Mouse (Mus musculus): ENCODE data around the gene Arrdc4. TPM values are rescaled to one million over a fixed set of nuclear protein-coding genes. Genes with fewer than 3 reads are reported as not detected.

The Arrdc4 gene
- polyA plus RNA-seq, 1 experiment from 2014 or later, result 30.5 TPM

- peak overlapping the region; percentile 59 for H3K4me3 ChIP-seq (replicated peaks; ENCODE audit: low read length)
- 18% methylated on average over 8 of the region's 8 CpGs for WGBS
- no peak for ATAC-seq (ENCODE audit: low FRiP score)
Observed at GRCm38 (mm10) chr7:68748361-68748760, 680 bp downstream of the Arrdc4 start.

GRCm38 (mm10) chr7:68744616-68745015 is 4.4 kb downstream of the Arrdc4 start:
- no peak overlapping the region for H3K4me3 ChIP-seq (replicated peaks; ENCODE audit: low read length)
- H3K27ac ChIP-seq, result no peak overlapping the region
- H3K9me3 ChIP-seq (ENCODE audit: control insufficient read depth, low read length), result no peaks in the 10 kb centered on the region
- 72% methylated on average over 9 of the region's 9 CpGs for WGBS
- DNase-seq (ENCODE audit: low spot score) (no peak), ATAC-seq (ENCODE audit: low FRiP score) (no peak)
- H3K4me2 ChIP-seq (replicated peaks), result no peak overlapping the region
- H3K9ac ChIP-seq, result no peak overlapping the region
- H3K4me1 ChIP-seq (replicated peaks; ENCODE audit: control insufficient read depth, insufficient read depth, low read length), result peaks cover 19% of the 10 kb centered on the region
- peaks cover 49% of the 10 kb centered on the region for H3K36me3 ChIP-seq (replicated peaks; ENCODE audit: control insufficient read depth, insufficient read depth)
- no peaks in the 10 kb centered on the region for H3K27me3 ChIP-seq (ENCODE audit: control insufficient read depth, insufficient read depth, low read length)

More at GRCm38 (mm10) chr7:68748361-68748760, 680 bp downstream of the Arrdc4 start:
- DNase-seq (ENCODE audit: low spot score), result peak; percentile 49
- H3K4me1 ChIP-seq (replicated peaks; ENCODE audit: control insufficient read depth, insufficient read depth, low read length), result peaks cover 23% of the 10 kb centered on the region
- peaks cover 13% of the 10 kb centered on the region for H3K36me3 ChIP-seq (replicated peaks; ENCODE audit: control insufficient read depth, insufficient read depth)
- no peaks in the 10 kb centered on the region for H3K9me3 ChIP-seq (ENCODE audit: control insufficient read depth, low read length)
- peak overlapping the region; percentile 49; the same call in 1 of the 2 replicates for H3K27ac ChIP-seq
- H3K27me3 ChIP-seq (ENCODE audit: control insufficient read depth, insufficient read depth, low read length), result no peaks in the 10 kb centered on the region
- H3K9ac ChIP-seq, result peak overlapping the region; percentile 71
- peak overlapping the region; percentile 64 for H3K4me2 ChIP-seq (replicated peaks)

DNA sequence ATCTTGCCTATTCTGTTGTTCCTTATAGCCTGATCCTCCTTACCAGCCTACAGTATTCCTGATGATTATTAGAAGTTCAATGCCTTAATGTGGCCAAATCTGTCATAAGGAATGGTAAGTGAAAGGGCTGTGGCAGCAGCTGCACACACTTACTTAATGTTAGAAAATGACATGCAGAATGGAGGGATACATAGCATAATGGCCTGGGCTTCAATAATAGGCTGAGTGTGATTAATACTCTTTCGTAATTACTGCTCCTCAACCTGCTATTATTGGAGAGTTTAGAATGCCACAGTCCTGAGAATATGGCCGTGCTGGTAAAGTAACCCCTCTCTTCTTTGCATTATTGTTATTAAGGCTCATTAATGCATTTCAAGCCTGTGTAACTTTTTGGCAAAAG is 4.8 kb downstream of the Arrdc4 start:
- H3K36me3 ChIP-seq (replicated peaks; ENCODE audit: control insufficient read depth, insufficient read depth), result peaks cover 54% of the 10 kb centered on the region
- DNase-seq (ENCODE audit: low spot score) (no peak), ATAC-seq (ENCODE audit: low FRiP score) (no peak)
- 68% methylated on average over 2 of the region's 2 CpGs for WGBS
- no peaks in the 10 kb centered on the region for H3K27me3 ChIP-seq (ENCODE audit: control insufficient read depth, insufficient read depth, low read length)
- H3K4me1 ChIP-seq (replicated peaks; ENCODE audit: control insufficient read depth, insufficient read depth, low read length), result peaks cover 18% of the 10 kb centered on the region
- no peak overlapping the region for H3K4me2 ChIP-seq (replicated peaks)
- no peaks in the 10 kb centered on the region for H3K9me3 ChIP-seq (ENCODE audit: control insufficient read depth, low read length)
- no peak overlapping the region for H3K27ac ChIP-seq
- H3K4me3 ChIP-seq (replicated peaks; ENCODE audit: low read length), result no peak overlapping the region
- H3K9ac ChIP-seq, result no peak overlapping the region

DNA sequence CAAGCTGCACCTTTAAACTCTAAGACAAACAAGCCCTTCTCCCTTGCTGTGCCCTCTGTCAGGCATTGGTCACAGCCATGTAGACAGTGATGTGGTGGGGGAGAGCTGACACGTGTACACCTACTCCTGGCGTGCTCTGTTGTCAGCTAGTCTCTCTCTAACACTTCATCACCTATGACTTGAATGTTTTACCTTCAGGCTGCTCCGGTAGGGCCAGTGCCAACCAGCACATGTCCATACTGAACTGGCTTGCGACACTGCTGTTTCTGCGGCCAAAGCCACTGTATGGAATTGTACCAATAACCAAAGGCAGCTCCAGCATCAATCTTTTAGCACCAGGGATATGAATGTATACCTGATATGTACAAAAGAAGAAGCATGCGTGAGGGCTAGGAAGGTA is 8.3 kb downstream of the Arrdc4 start:
- 96% methylated on average over 6 of the region's 6 CpGs for WGBS
- peaks cover 76% of the 10 kb centered on the region for H3K36me3 ChIP-seq (replicated peaks; ENCODE audit: control insufficient read depth, insufficient read depth)

DNA sequence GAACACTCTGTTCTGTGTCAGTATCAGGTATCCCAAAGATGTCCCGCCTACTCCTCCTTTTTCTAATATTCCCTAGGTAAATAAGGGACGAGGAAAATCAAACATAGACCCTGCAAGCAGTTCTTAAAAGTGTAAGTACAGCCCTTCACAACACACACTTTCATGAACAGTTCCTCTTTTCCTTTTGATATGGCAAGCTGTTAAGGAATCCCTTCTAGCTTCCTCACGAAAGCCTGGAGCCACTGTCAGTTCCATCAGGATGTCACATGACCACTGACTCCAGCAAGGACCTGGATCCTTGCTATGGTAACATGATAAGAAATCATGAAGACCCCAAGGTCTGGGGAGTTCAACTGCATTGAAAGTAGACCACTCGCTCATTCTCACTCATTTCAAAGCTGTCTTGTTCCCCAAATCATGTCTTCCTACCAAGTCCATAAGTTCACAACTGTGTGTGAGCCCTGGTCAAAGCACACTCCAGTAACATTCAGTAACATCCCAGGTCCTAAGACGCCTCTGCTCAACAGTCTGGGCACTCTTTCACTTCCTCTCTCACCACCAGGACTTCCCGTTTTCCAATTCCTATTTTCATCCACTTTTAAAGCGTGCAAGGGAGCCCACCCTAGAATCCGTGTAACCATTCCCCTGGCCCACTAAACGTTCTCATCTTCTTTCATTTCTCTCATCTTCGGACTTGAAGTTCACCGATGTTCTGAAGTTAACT is 10.2 kb downstream of the Arrdc4 start:
- Histone ChIP-seq H3K4me2 (replicated peaks) (no peak overlapping the region), H3K4me1 (replicated peaks; ENCODE audit: control insufficient read depth, insufficient read depth, low read length) (no peaks in the 10 kb centered on the region), H3K9ac (no peak overlapping the region), H3K4me3 (replicated peaks; ENCODE audit: low read length) (no peak overlapping the region), H3K27me3 (ENCODE audit: control insufficient read depth, insufficient read depth, low read length) (no peaks in the 10 kb centered on the region), H3K36me3 (replicated peaks; ENCODE audit: control insufficient read depth, insufficient read depth) (peaks cover 68% of the 10 kb centered on the region), H3K9me3 (ENCODE audit: control insufficient read depth, low read length) (no peaks in the 10 kb centered on the region), H3K27ac (no peak overlapping the region)
- 95% methylated on average over 11 of the region's 11 CpGs for WGBS
- ATAC-seq (ENCODE audit: low FRiP score) (no peak), DNase-seq (ENCODE audit: low spot score) (no peak)

More for the DNA sequence above, 8.3 kb downstream of the Arrdc4 start:
- H3K4me1 ChIP-seq (replicated peaks; ENCODE audit: control insufficient read depth, insufficient read depth, low read length), result peaks cover 2% of the 10 kb centered on the region; the same call in 1 of the 2 replicates
- H3K4me2 ChIP-seq (replicated peaks), result no peak overlapping the region
- DNase-seq (ENCODE audit: low spot score), result no peak
- H3K9me3 ChIP-seq (ENCODE audit: control insufficient read depth, low read length), result no peaks in the 10 kb centered on the region
- H3K27ac ChIP-seq, result no peak overlapping the region
- H3K4me3 ChIP-seq (replicated peaks; ENCODE audit: low read length), result no peak overlapping the region
- ATAC-seq (ENCODE audit: low FRiP score), result no peak
- H3K9ac ChIP-seq, result no peak overlapping the region
- H3K27me3 ChIP-seq (ENCODE audit: control insufficient read depth, insufficient read depth, low read length), result no peaks in the 10 kb centered on the region

- WGBS, result 96% methylated on average over 5 of the region's 5 CpGs
- Histone ChIP-seq H3K4me2 (replicated peaks) (no peak overlapping the region), H3K27me3 (ENCODE audit: control insufficient read depth, insufficient read depth, low read length) (no peaks in the 10 kb centered on the region), H3K4me1 (replicated peaks; ENCODE audit: control insufficient read depth, insufficient read depth, low read length) (no peaks in the 10 kb centered on the region), H3K9ac (no peak overlapping the region), H3K4me3 (replicated peaks; ENCODE audit: low read length) (no peak overlapping the region), H3K27ac (no peak overlapping the region), H3K36me3 (replicated peaks; ENCODE audit: control insufficient read depth, insufficient read depth) (no peaks in the 10 kb centered on the region), H3K9me3 (ENCODE audit: control insufficient read depth, low read length) (no peaks in the 10 kb centered on the region)
- DNase-seq (ENCODE audit: low spot score), result no peak
- ATAC-seq (ENCODE audit: low FRiP score), result no peak
Observed at GRCm38 (mm10) chr7:68726380-68726779, 22.7 kb downstream of the Arrdc4 start.

GRCm38 (mm10) chr7:68724711-68725110 is 24.3 kb downstream of the Arrdc4 start:
- H3K9me3 ChIP-seq (ENCODE audit: control insufficient read depth, low read length), result no peaks in the 10 kb centered on the region
- no peak overlapping the region for H3K27ac ChIP-seq
- no peaks in the 10 kb centered on the region for H3K27me3 ChIP-seq (ENCODE audit: control insufficient read depth, insufficient read depth, low read length)
- DNase-seq (ENCODE audit: low spot score) (no peak), ATAC-seq (ENCODE audit: low FRiP score) (no peak)
- H3K4me2 ChIP-seq (replicated peaks), result no peak overlapping the region
- H3K9ac ChIP-seq, result no peak overlapping the region
- WGBS, result 88% methylated on average over 7 of the region's 7 CpGs
- no peak overlapping the region for H3K4me3 ChIP-seq (replicated peaks; ENCODE audit: low read length)
- no peaks in the 10 kb centered on the region for H3K36me3 ChIP-seq (replicated peaks; ENCODE audit: control insufficient read depth, insufficient read depth)
- no peaks in the 10 kb centered on the region for H3K4me1 ChIP-seq (replicated peaks; ENCODE audit: control insufficient read depth, insufficient read depth, low read length)

GRCm38 (mm10) chr7:68721520-68721919 is 27.5 kb downstream of the Arrdc4 start:
- ATAC-seq (ENCODE audit: low FRiP score) (no peak), DNase-seq (ENCODE audit: low spot score) (no peak)
- Histone ChIP-seq H3K9ac (no peak overlapping the region), H3K4me2 (replicated peaks) (no peak overlapping the region), H3K4me1 (replicated peaks; ENCODE audit: control insufficient read depth, insufficient read depth, low read length) (peaks cover 7% of the 10 kb centered on the region; the same call in 1 of the 2 replicates), H3K9me3 (ENCODE audit: control insufficient read depth, low read length) (no peaks in the 10 kb centered on the region), H3K36me3 (replicated peaks; ENCODE audit: control insufficient read depth, insufficient read depth) (no peaks in the 10 kb centered on the region), H3K27ac (no peak overlapping the region), H3K27me3 (ENCODE audit: control insufficient read depth, insufficient read depth, low read length) (no peaks in the 10 kb centered on the region), H3K4me3 (replicated peaks; ENCODE audit: low read length) (no peak overlapping the region)
- WGBS, result 93% methylated on average over 4 of the region's 4 CpGs

DNA sequence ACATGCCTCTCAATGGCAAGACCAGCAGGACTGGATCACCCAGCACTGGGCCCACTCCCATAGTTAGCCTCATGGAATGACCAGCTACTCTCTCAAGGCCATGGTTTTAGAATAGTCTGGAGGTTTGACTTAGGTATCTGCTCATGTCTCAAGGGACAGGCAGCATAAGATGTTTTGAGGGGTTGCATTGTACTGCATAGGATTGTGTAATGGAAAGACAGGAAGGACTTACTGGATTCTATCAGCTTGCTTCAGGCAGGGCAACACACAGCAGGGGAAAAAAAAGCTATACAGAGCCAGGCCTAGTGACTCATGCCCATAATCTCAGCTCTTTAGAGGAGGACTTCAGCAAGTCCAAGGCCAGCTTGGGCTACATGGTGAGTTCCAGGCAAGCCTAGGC is 31.1 kb downstream of the Arrdc4 start:
- Histone ChIP-seq H3K27me3 (ENCODE audit: control insufficient read depth, insufficient read depth, low read length) (no peaks in the 10 kb centered on the region), H3K9me3 (ENCODE audit: control insufficient read depth, low read length) (no peaks in the 10 kb centered on the region), H3K9ac (no peak overlapping the region), H3K27ac (no peak overlapping the region), H3K36me3 (replicated peaks; ENCODE audit: control insufficient read depth, insufficient read depth) (no peaks in the 10 kb centered on the region), H3K4me3 (replicated peaks; ENCODE audit: low read length) (no peak overlapping the region), H3K4me1 (replicated peaks; ENCODE audit: control insufficient read depth, insufficient read depth, low read length) (peaks cover 7% of the 10 kb centered on the region; the same call in 1 of the 2 replicates), H3K4me2 (replicated peaks) (no peak overlapping the region)
- ATAC-seq (ENCODE audit: low FRiP score), result no peak
- no peak for DNase-seq (ENCODE audit: low spot score)
